Mouse (Mus musculus) left cerebral cortex, postnatal 4 days (tissue): ENCODE data around the gene Syngr2. TPM values are rescaled to one million over a fixed set of nuclear protein-coding genes. Genes with fewer than 3 reads are reported as not detected.
"Not testable (repeated sequence)": the region's sequence is repeated elsewhere in the genome, so short reads cannot be mapped to it uniquely, and the experiment has no call there.

Experiments
- DNase-seq: peaks from one replicate; pipeline ENCODE4 v3.0.0-alpha.2; 2022
- intact Hi-C: fragments of 180-260 bp; cut with DNase I; formaldehyde crosslinking; loops from one replicate; pipeline ENCODE4 v1.15.1; 2025
- total RNA-seq, 2 experiments: library from RNA; stranded (reverse); gene quantifications; 2 replicates each; pipeline ENCODE4 v1.2.3; 2021

The Syngr2 gene
- total RNA-seq, 2 experiments from 2014 or later, result 9.2 to 14.1 TPM

GRCm38 (mm10) chr11:117806781-117807180 is 2.7 kb upstream of the Syngr2 start:
- no peak for DNase-seq
- intact Hi-C loops, result no loop called here

GRCm38 (mm10) chr11:117810401-117811046 is 1.1 kb downstream of the Syngr2 start:
- DNase-seq, result peak; percentile 82
- intact Hi-C loops, result no loop called here

GRCm38 (mm10) chr11:117813867-117814266 is 4.4 kb downstream of the Syngr2 start:
- DNase-seq, result no peak
- intact Hi-C loops, result no loop called here

- intact Hi-C loops, result no loop called here
- DNase-seq, result no peak
These were observed 5.4 kb downstream of the Syngr2 start for GRCm38 (mm10) chr11:117814704-117815366.

- DNase-seq, intact Hi-C loops: not testable (repeated sequence)
These were observed 6.4 kb downstream of the Syngr2 start for GRCm38 (mm10) chr11:117815850-117816249.

- DNase-seq, result no peak
- intact Hi-C loops, result no loop called here
These were observed 7.0 kb downstream of the Syngr2 start for GRCm38 (mm10) chr11:117816389-117816996.

GRCm38 (mm10) chr11:117819095-117819494 is 9.6 kb downstream of the Syngr2 start:
- no peak for DNase-seq
- intact Hi-C loops, result no loop called here

GRCm38 (mm10) chr11:117820173-117820572 is 10.7 kb downstream of the Syngr2 start:
- DNase-seq, result no peak
- intact Hi-C loops, result loop anchor here (10.0 kb wide), 3 partner anchors 115 to 745 kb away; no protein-coding TSS in a partner anchor

GRCm38 (mm10) chr11:117821868-117822267 is 12.4 kb downstream of the Syngr2 start:
- intact Hi-C loops, result loop anchor here (10.0 kb wide), 3 partner anchors 117 to 747 kb away; no protein-coding TSS in a partner anchor
- DNase-seq, result no peak

GRCm38 (mm10) chr11:117822728-117823241 is 13.3 kb downstream of the Syngr2 start:
- intact Hi-C loops, result loop anchor here (10.0 kb wide), 3 partner anchors 118 to 748 kb away; no protein-coding TSS in a partner anchor
- no peak for DNase-seq

GRCm38 (mm10) chr11:117823411-117823810 is 13.9 kb downstream of the Syngr2 start:
- intact Hi-C loops, result loop anchor here (10.0 kb wide), 3 partner anchors 119 to 749 kb away; no protein-coding TSS in a partner anchor
- DNase-seq, result no peak

GRCm38 (mm10) chr11:117824060-117824969 is 14.8 kb downstream of the Syngr2 start:
- DNase-seq, result peak; percentile 79
- intact Hi-C loops, result loop anchor here (2.0 to 10.0 kb wide), 4 partner anchors 120 to 750 kb away; no protein-coding TSS in a partner anchor

GRCm38 (mm10) chr11:117825333-117826101 is 16.0 kb downstream of the Syngr2 start, which contains the start of the genes Afmid and Tk1:
Gene Afmid (plus strand): TSS chr11:117825924.
Gene Tk1 (minus strand): TSS chr11:117826092.
- intact Hi-C loops, result loop anchor here (2.0 to 10.0 kb wide), 4 partner anchors 121 to 751 kb away; no protein-coding TSS in a partner anchor
- DNase-seq, result peak; percentile 75

- no peak for DNase-seq
- intact Hi-C loops, result loop anchor here (10.0 kb wide), 3 partner anchors 121 to 751 kb away; no protein-coding TSS in a partner anchor
These were observed 16.7 kb downstream of the Syngr2 start for GRCm38 (mm10) chr11:117826164-117826563.

GRCm38 (mm10) chr11:117826916-117827315 is 17.4 kb downstream of the Syngr2 start:
- intact Hi-C loops, result loop anchor here (10.0 kb wide), 3 partner anchors 122 to 752 kb away; no protein-coding TSS in a partner anchor

GRCm38 (mm10) chr11:117827386-117827785 is 17.9 kb downstream of the Syngr2 start:
- no peak for DNase-seq
- intact Hi-C loops, result loop anchor here (10.0 kb wide), 3 partner anchors 123 to 753 kb away; no protein-coding TSS in a partner anchor

More at GRCm38 (mm10) chr11:117826916-117827315, 17.4 kb downstream of the Syngr2 start:
- DNase-seq, result no peak

- DNase-seq, result peak; percentile 60
- intact Hi-C loops, result loop anchor here (10.0 kb wide), 3 partner anchors 124 to 754 kb away; no protein-coding TSS in a partner anchor
These were observed 18.9 kb downstream of the Syngr2 start for GRCm38 (mm10) chr11:117828149-117828887.
